28 mouse cellular contexts compared by ENCODE assay signal in genomic region chr16:17082121-17082792, GRCm38 (mm10). TPM values are rescaled to one million over a fixed set of nuclear protein-coding genes. Genes with fewer than 3 reads are reported as not detected.
A peak's percentile ranks its signal among the peaks of the same experiment; 100 is the strongest.
DNase-seq lines count a peak whose midpoint lies in the region; ATAC-seq and TF ChIP-seq lines count a peak whose summit lies in the region.
"Had no signal": no experiment of that assay in that cellular context is flagged by ENCODE, and none has a peak within 500 bp of the region (broad histone marks: within the 10 kb centered on the region; RNA-seq: fewer than 3 reads in every experiment).

No protein-coding gene starts in this region.

- H3K9me3 ChIP-seq in midbrain, embryonic 15.5 days, result no peaks in the 10 kb centered on the region
- H3K9me3 ChIP-seq: forebrain, embryonic 12.5 days; hindbrain, embryonic 15.5 days; kidney, embryonic 15.5 days; limb, embryonic 10.5 days; limb, embryonic 15.5 days; liver, embryonic 13.5 days; lung, embryonic 15.5 days; neural tube, embryonic 12.5 days had no signal

- intact Hi-C loops in heart, postnatal 10 days (cut with DNase I), result no loop called here

- peaks cover 67% of the 10 kb centered on the region for H3K36me3 ChIP-seq in midbrain, embryonic 15.5 days (replicated peaks)

- TF ChIP-seq POLR2A in lung, adult 2 months (IDR thresholded peaks at IDR 0.05; ENCODE audit: borderline replicate concordance, extremely low read depth, low read depth, low read length), result no peak

- no peaks in the 10 kb centered on the region for H3K27me3 ChIP-seq in midbrain, embryonic 15.5 days (replicated peaks)
- H3K27me3 ChIP-seq: CH12.LX; forebrain, embryonic 12.5 days; hindbrain, embryonic 15.5 days; kidney, embryonic 15.5 days; limb, embryonic 15.5 days; liver, embryonic 13.5 days; lung, embryonic 15.5 days; neural tube, embryonic 12.5 days had no signal

- H3K27ac ChIP-seq in midbrain, embryonic 15.5 days, result no peak overlapping the region
- H3K27ac ChIP-seq: forebrain, embryonic 12.5 days; hindbrain, embryonic 15.5 days; kidney, embryonic 15.5 days; limb, embryonic 10.5 days; limb, embryonic 15.5 days; liver, embryonic 13.5 days; lung, embryonic 15.5 days; neural tube, embryonic 12.5 days had no signal

- 75% methylated on average over 6 of the region's 6 CpGs for WGBS in lung, adult 2 months
- WGBS in midbrain, embryonic 15.5 days, result 87% methylated on average over 6 of the region's 6 CpGs

- H3K4me2 ChIP-seq in midbrain, embryonic 15.5 days, result no peak overlapping the region
- H3K4me2 ChIP-seq: forebrain, embryonic 12.5 days; heart, embryonic 11.5 days; hindbrain, embryonic 15.5 days; kidney, embryonic 15.5 days; limb, embryonic 15.5 days; liver, embryonic 13.5 days; lung, embryonic 15.5 days; midbrain, embryonic 11.5 days; neural tube, embryonic 12.5 days had no signal

- ATAC-seq in midbrain, embryonic 15.5 days (replicated peaks), result no peak
- ATAC-seq: activated CD4-positive, CD25-positive, alpha-beta regulatory T cell, adult 4 months; forebrain, postnatal 0 days; inflammation-experienced regulatory T-cells, adult 6 months had no signal

- H3K4me1 ChIP-seq in lung, adult 2 months (ENCODE audit: control insufficient read depth, insufficient read depth, low read length), result peaks cover 3% of the 10 kb centered on the region; the same call in 1 of the 2 replicates
- no peaks in the 10 kb centered on the region for H3K4me1 ChIP-seq in midbrain, embryonic 15.5 days
- H3K4me1 ChIP-seq: forebrain, embryonic 12.5 days; hindbrain, embryonic 15.5 days; kidney, embryonic 15.5 days; limb, embryonic 10.5 days; limb, embryonic 15.5 days; neural tube, embryonic 12.5 days had no signal

- H3K9ac ChIP-seq in midbrain, embryonic 15.5 days, result no peak overlapping the region
- H3K9ac ChIP-seq: forebrain, embryonic 12.5 days; forebrain, postnatal 0 days; hindbrain, embryonic 15.5 days; kidney, embryonic 15.5 days; limb, embryonic 15.5 days; liver, embryonic 13.5 days; lung, embryonic 15.5 days; neural tube, embryonic 12.5 days had no signal

- no peak for TF ChIP-seq CTCF in lung, adult 2 months (IDR thresholded peaks at IDR 0.05; ENCODE audit: insufficient read depth, low read length)

- no peak overlapping the region for H3K4me3 ChIP-seq in lung, adult 2 months (replicated peaks; ENCODE audit: extremely low read depth, low read depth, low read length)
- no peak overlapping the region for H3K4me3 ChIP-seq in midbrain, embryonic 15.5 days
- H3K4me3 ChIP-seq: forebrain, embryonic 12.5 days; hindbrain, embryonic 15.5 days; kidney, embryonic 15.5 days; limb, embryonic 10.5 days; limb, embryonic 15.5 days; liver, embryonic 13.5 days; lung, embryonic 15.5 days; myocyte; neural tube, embryonic 12.5 days had no signal

- peak; percentile 21 to 42 for DNase-seq in heart, postnatal 10 days
- no peak for DNase-seq in heart, adult 18-20 months
- peak; percentile 23 to 26 for DNase-seq in lung, adult 18-20 months
- DNase-seq in lung, adult 2 months, result no peak
- peak; percentile 56 for DNase-seq in lung, postnatal 36 days
- DNase-seq in adrenal gland, postnatal 14 days, result no peak
- DNase-seq: adrenal gland, adult 2 months; cerebellum, adult 2 months; cerebellum, postnatal 14 days; forebrain, postnatal 0 days; layer of hippocampus, postnatal 36 days; liver, embryonic 13.5 days; right cerebral cortex, adult 18-20 months had no signal

RNA-seq across cellular contexts. Expression of gene Ypel1, which starts 12.8 kb away (rescaled TPM):
- total RNA-seq in heart, postnatal 10 days (2021), result 1 to 10 TPM; 4.4 to 4.7 TPM
- total RNA-seq in heart, adult 18-20 months (2021), result 1 to 10 TPM; 1.0 to 1.6 TPM
- polyA plus RNA-seq in lung, adult 2 months (2012; rRNA removed), result 1.2 and 2.2 TPM in 2 replicates
- total RNA-seq in adrenal gland, postnatal 14 days (2021), result 5.2 and 5.3 TPM in 2 replicates
- 167 and 172 TPM in 2 replicates for polyA plus RNA-seq in midbrain, embryonic 15.5 days (2015; fragmentation: Nextera tagmentation; extraction: Ambion mirVana)

RNA-seq across cellular contexts. Expression of gene Ppil2, which starts 28.8 kb away (rescaled TPM):
- 10 to 100 TPM; 48.9 TPM for total RNA-seq in heart, postnatal 10 days (2021)
- total RNA-seq in heart, adult 18-20 months (2021), result 10 to 100 TPM; 32.4 to 39.4 TPM
- polyA plus RNA-seq in lung, adult 2 months (2012; rRNA removed), result 66.5 and 74.0 TPM in 2 replicates
- total RNA-seq in adrenal gland, postnatal 14 days (2021), result 84.2 and 97.6 TPM in 2 replicates
- polyA plus RNA-seq in midbrain, embryonic 15.5 days (2015; fragmentation: Nextera tagmentation; extraction: Ambion mirVana), result 146 and 156 TPM in 2 replicates

RNA-seq across cellular contexts. Expression of gene 2610318N02Rik, which starts 42.7 kb away (rescaled TPM):
- 1 to 10 TPM in 1 of 2 experiments, under 1 TPM in 1; 0.45 to 2.1 TPM for total RNA-seq in heart, postnatal 10 days (2021)
- total RNA-seq in heart, adult 18-20 months (2021), result not detected
- 0.89 and 1.2 TPM in 2 replicates for polyA plus RNA-seq in lung, adult 2 months (2012; rRNA removed)
- 2.4 and 3.5 TPM in 2 replicates for total RNA-seq in adrenal gland, postnatal 14 days (2021)
- polyA plus RNA-seq in midbrain, embryonic 15.5 days (2015; fragmentation: Nextera tagmentation; extraction: Ambion mirVana), result 15.2 and 15.6 TPM in 2 replicates
- total RNA-seq: gastrocnemius, adult 8-10 months had no signal

RNA-seq across cellular contexts. Expression of gene Sdf2l1, which starts 49.9 kb away (rescaled TPM):
- total RNA-seq in heart, postnatal 10 days (2021), result 1 to 10 TPM; 3.4 to 7.1 TPM
- total RNA-seq in heart, adult 18-20 months (2021), result 10 to 100 TPM; 13.8 to 22.2 TPM
- 29.1 and 37.2 TPM in 2 replicates for polyA plus RNA-seq in lung, adult 2 months (2012; rRNA removed)
- total RNA-seq in adrenal gland, postnatal 14 days (2021), result 21.0 and 23.8 TPM in 2 replicates
- polyA plus RNA-seq in midbrain, embryonic 15.5 days (2015; fragmentation: Nextera tagmentation; extraction: Ambion mirVana), result 29.8 and 32.7 TPM in 2 replicates

Comparison
In these comparisons a context has a peak if more than half of its experiments do, and no peak if none do; other contexts are left out.
1. DNase-seq: peak in heart, postnatal 10 days (2 of 2), lung, adult 18-20 months (2 of 2) and lung, postnatal 36 days (single experiment); none in heart, adult 18-20 months (0 of 2), lung, adult 2 months (single experiment) and adrenal gland, postnatal 14 days (single experiment).